Mouse (Mus musculus): Measurements from ENCODE around the gene Nub1.

DNA sequence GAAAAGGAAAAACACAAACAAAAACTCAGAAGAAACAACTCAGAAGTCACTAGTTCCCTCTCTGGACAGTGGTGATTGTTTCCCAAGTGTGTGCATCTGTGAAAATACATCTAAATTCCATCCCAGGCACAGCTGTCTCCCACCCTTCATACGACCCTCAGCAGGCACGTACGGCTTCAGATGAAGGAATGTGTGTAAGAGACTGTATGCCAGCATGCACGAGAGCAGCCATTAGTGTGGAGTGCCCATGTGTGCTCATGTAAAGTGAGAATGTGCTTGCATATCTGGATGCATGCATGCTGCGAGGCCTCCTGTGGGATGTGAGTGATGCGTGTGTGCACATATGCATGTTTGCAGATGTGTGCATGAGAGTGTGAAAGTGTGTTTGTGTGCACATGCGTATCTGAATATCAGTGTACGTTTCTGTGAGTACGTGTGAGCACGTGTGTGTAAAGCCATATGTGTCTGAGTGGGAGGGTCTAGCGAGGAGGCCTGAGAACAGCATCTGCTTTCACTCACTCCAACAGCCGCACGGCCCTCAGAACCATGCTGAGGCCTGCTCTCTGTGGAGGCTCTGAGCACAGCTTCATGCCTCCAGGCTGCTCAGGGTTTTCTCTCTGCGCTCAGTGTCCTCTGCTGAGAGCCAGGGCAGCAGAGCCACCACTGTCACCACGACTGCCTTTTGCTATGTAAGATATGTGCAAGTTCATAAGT lies 56.0 kb downstream of the Nub1 start:
- TF ChIP-seq EP300 (IDR thresholded peaks at IDR 0.05; ENCODE audit: insufficient read depth, low read depth, low read length) = no peak
- no peak for TF ChIP-seq POLR2A (IDR thresholded peaks at IDR 0.05; ENCODE audit: insufficient read depth, low read length)
